Mouse (Mus musculus): ENCODE measurements at regions not wholly inside any gene's neighbourhood (a gene's known extent, or its start where the extent isn't known, plus 50 kb on each side); places are given as distances from the start of the nearest gene placed in this dataset.

DNA sequence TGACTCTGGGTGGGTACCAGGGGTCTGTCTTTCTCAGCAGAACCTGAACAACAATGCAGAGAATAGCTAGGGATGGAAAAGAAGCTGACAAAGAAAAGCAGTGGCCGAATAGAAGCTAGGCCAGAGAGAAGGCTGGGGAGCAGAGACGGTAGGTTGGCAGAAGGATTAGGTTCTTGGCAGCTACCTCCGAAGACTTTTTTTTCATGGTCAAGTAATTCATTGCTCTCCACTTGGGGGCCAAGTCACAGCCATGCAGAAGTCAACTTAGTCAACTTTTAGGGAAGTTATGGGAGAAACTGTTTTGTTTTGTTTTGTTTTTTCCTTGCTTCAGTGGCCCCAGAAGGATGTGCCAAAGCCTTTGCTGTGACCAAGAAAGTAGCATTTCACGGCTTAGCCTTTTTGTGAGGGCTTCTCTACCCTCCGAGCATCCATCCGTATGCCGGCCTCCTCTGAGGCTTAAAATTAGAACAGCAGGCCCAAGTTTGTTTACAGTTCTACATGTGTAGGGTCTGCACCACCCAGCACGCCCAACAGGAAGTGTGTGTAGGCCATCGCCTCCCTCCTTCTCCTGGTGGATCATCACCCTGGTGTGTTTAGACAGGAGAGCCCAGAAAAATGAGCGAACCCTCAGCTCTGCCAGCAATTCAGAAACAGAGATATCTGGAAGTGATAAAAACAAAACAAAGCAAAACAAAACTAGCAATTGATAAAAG, 226.2 kb downstream of the Tbx18 start:
- intact Hi-C loops (cut with DNase I) = no loop called here

DNA sequence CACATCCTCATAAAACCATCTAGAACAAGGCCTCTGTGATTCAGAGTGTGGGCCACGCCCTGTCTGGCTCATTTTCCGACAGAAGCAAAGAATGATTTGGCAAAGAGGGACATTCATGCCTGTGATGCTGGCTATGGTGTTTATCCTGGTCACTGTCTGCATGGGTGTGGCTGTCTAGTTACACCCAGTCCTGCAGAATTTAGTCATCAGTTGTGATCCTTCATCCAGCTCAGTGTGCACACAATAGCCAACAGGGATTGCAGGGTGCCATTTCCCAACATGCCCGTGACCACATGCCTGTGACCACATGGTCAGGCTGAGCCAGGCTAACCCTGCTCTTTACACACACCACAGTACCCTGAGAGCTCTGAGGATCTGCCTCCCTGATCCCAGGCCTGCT, 208.8 kb upstream of the Cep162 start:
- intact Hi-C loops (cut with DNase I) = no loop called here
- no peak for DNase-seq (ENCODE audit: low spot score in 2 of 2)

More for the DNA sequence above, 226.2 kb downstream of the Tbx18 start:
- no peak for DNase-seq (ENCODE audit: low spot score in 2 of 2)

DNA sequence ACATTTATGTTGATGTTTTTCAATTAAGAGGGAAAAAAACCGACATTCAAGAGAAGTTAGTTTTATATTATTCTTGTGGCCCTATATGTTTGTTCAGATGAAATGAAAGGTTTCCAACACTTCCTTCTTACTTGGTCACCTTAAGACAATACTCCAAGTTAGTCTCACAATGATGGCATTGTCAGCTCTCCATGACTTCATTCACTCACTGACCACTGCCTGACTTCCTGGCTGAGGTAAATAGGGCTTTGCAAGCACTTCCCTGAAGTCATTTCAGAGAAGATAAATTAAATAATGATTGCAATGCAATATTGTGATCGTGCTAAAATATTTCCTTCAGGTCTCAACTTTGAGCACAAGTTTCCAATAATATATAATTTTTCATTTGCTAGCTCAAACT, 197.9 kb upstream of the Cep162 start:
- no peak for DNase-seq (ENCODE audit: low spot score in 2 of 2)
- intact Hi-C loops (cut with DNase I) = no loop called here

DNA sequence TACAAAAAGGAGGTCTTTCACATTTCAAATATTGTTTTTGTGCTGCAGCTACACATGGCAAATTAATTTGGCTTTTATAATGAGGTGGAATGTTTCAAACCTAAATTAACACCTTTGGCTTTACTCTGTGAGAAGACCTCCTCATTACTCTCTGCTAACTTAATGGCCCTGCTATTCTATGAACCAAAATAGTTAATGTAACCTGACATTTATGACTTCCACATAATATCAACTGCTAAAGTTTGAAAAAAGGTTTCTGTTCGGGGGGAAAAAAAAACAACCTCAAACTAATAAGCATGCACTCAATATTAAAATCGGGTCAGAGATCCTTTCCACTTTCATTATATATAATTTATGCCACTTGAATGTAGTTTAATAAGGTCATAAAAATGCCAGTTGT, 197.2 kb upstream of the Cep162 start:
- intact Hi-C loops (cut with DNase I) = no loop called here
- no peak for DNase-seq (ENCODE audit: low spot score in 2 of 2)

DNA sequence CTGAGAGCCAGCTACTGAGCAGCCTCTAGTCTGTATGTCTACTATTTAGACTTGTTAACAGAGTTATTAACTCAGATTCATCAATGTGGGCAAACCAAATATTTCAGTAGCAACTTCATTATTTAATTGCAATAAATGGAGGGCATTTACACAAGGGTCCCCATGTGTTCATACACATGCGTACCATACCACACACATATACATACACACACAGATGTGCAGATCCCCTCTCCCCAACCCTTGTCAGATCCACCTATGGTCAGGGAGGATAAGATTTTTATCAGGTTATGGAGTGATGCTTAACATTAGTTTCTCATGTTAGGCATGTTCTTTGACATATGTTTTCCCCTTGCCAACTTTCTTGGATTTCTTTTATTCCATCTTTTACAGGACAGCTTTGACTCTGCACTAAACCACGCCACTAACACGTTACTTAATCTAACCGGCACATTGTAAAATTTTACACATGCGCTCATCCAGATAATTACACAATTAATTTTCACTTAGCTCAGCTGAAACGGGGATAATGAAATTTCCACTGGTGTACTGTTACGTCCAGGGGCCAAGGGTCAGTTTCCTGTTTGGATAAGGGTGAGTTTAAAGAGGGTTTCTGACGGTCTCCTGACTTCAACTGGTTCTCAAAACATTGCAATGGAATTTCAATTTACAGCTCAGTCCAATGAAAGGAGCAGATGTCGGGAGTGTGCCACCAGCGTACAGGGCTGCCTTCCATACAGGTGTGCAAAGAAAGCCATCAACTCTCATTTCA, 188.3 kb upstream of the Cep162 start:
- intact Hi-C loops (cut with DNase I) = no loop called here
- no peak for DNase-seq (ENCODE audit: low spot score in 2 of 2)

DNA sequence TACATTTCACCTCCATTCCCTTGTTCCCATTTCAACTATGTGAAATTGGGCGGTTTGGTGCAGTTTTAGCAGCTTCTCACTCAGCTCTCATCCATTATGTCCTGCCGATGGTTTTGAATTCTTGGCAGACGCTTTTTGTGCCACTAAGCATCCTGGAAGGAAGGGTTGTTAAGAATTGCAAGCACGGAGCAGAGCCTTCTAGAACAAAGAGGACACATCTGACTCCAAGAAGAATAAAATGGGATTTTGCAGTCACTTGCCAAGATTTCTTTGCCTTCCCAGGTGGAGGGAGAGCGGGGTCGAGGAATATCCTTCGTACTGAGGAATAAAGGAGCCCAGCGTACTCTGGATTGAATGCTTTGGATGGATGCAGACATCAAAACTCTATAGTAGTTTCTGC, 176.7 kb upstream of the Cep162 start:
- no peak for DNase-seq (ENCODE audit: low spot score in 2 of 2)
- intact Hi-C loops (cut with DNase I) = no loop called here

DNA sequence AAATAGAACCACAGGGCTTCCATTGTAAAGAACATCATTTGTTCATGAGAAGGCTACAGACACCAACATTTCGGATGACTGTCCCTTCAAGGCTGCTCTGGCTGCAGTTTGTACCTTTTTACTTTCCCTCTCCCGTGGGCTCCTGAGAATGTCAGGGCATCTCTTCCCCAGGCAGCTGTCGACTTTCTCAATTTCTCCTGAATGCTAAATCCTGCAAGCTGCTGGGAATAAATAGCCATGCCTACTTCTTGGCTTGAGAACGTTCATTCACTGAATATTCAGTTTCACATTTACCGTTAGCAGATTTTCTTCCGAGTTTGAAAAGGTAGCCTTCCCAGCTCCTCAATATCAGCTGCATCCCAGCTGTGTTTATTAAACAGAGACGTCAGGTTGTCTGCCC, 176.2 kb upstream of the Cep162 start:
- DNase-seq (ENCODE audit: low spot score in 2 of 2) = no peak
- intact Hi-C loops (cut with DNase I) = no loop called here

DNA sequence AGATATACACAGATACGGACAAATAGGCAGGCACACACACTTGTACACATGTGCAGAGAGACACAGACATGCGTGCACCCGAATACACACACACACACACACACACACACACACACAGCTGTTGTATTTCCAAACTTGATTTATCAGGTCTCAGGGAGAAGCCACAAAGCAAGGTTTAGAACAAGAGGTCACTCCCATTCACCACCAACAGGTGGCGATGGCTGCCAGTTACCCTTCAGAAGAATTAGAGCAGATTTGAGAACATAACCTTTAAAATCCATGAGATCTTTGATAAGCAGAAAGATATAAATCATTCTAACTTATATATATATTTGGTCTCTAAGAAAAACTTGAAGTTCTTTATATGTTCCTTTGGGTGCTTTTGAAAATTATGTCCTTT, 169.9 kb upstream of the Cep162 start:
- intact Hi-C loops (cut with DNase I) = no loop called here

DNA sequence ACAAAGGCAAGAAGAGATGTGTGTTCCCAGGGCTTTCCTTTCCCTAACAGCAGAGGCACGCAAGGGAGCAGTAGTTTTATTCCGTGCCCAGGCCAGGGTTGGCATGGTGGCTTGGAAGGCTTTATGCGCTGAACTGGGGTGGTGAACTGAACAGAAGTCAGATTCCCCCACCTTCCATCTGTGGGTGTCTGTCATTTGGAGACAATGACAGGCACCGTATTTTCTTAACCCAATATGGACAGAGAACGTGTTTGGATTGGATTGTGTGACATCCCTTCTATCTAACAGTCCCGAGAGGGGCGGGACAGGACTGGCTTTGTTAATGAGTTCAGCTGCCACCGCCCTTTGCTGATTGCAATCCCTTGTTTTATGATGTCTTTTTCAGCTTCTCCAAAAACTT, 165.8 kb upstream of the Cep162 start:
- DNase-seq (ENCODE audit: low spot score in 2 of 2) = no peak
- intact Hi-C loops (cut with DNase I) = loop anchor here (5.0 kb wide), 2 partner anchors 311 to 651 kb away; partner anchors contain the start of gene Tbx18

More for the DNA sequence above, 169.9 kb upstream of the Cep162 start:
- DNase-seq (ENCODE audit: low spot score in 2 of 2) = peak in 1 of 2 experiments; percentile 14

DNA sequence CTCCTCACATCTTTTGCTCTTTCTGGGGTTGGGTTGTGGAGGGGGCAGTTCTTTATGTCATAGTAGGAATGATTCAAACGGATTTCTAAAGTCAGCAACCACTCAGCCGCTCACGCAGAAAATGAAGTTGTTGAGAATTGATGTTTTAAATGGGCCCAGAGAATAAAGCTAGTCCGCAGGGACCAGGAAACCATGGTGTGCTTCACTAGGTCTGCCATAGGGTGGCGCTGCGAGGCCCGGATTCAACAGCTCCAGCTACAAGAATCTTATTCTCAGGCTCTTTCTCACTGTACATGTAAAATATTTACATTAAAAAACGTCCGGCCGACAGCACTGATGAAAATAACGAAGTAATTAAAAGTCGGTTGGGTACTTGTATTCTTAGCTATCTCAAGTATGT, 164.0 kb upstream of the Cep162 start:
- DNase-seq (ENCODE audit: low spot score in 2 of 2) = peak; percentile 59
- intact Hi-C loops (cut with DNase I) = loop anchor here (5.0 kb wide), 1 partner anchor 803 kb away; no protein-coding TSS in a partner anchor

DNA sequence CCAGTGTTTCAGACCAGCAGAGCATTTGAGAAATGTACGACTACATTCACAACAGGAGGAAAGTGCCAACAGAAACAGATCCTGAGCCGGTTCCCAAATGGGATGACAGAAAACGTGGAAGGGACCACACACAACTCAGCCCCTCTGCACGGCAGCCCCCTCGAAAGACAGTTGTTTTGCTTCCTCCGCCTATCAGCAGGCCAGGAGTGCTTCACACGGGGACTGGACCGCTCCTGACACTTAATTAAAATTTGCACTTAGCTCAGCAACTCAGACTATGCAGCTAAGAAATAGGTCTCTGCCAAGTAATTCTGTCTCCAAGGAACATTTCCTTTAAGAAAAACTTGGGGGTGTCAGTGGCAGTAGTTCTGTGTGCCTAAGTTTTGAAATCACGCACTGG, 157.6 kb upstream of the Cep162 start:
- intact Hi-C loops (cut with DNase I) = no loop called here
- DNase-seq (ENCODE audit: low spot score in 2 of 2) = no peak

DNA sequence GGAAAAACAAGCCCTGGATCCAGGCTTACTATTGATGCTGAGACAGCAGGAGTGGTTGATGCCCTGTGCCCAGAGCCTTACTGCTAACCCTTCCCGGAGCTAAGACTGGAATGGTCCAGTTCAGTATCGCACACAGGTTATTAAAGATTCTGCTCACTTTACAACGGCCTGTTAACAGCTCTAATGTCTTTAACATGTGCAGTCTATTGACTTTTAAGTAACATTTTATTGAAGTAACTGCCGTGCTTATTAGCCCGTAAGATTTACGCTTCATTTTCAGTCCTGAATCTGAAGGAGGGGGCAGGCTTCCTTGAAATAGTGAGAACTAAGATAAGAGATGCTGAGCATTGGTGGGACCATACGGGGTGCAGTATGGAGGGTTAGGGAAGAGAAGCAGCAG, 155.7 kb upstream of the Cep162 start:
- DNase-seq (ENCODE audit: low spot score in 2 of 2) = no peak
- intact Hi-C loops (cut with DNase I) = no loop called here

DNA sequence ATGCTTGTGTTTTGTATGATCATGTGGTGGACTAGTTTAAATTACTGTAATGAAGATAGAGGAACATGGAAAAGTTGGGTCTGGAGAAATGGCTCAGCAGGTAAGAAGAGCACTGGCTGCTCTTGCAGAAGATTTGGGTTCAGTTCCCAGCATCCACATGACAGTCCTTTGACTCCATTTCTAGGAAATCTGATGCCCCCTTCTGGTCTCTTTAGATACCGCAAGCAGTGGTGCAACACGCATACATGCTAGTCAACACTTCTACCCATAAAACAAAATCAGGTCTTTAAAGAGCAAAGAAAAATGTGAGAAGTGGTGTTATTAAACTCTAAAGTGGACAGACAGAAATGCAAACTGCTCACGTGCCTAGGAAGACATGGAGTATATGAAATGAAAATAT, 154.4 kb upstream of the Cep162 start:
- intact Hi-C loops (cut with DNase I) = no loop called here
- no peak for DNase-seq (ENCODE audit: low spot score in 2 of 2)

DNA sequence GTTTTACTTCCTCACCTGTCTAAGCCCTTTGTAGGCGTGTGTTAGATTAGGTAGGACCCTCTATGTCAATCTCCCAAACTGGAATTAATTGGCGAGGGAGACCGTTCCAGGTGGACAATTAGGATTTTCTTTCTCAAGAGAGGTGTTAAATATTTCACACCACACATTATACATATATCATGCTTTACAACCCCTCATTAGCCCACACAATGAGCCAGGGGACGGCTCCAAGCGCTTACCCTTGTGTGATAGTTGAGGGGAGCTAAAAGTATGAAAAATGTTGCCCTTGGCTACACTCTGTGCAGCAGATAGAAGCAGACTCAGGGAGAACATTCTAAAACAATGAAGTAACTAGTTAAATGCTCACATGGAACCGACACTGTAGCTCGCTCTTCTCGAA, 153.5 kb upstream of the Cep162 start:
- DNase-seq (ENCODE audit: low spot score in 2 of 2) = no peak
- intact Hi-C loops (cut with DNase I) = no loop called here

DNA sequence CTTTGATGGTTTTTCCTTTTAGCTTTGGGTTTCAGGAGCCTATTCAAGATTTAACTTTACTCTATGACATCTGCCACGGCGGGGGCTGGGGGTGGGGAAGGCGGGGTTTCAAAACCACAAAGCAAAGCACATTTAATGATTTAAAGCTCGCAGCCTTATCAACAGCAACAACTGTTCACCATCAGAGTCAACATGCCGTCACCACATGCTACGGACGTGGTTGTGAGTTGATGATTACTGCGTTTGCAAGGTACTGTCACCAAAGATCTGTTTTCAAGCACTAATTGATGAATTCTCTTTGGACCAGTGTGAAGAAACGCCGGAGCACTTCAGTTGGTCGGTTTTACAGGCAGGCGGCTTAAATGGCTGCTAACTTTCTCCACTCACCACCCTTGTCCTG, 151.1 kb upstream of the Cep162 start:
- no peak for DNase-seq (ENCODE audit: low spot score in 2 of 2)
- intact Hi-C loops (cut with DNase I) = no loop called here

DNA sequence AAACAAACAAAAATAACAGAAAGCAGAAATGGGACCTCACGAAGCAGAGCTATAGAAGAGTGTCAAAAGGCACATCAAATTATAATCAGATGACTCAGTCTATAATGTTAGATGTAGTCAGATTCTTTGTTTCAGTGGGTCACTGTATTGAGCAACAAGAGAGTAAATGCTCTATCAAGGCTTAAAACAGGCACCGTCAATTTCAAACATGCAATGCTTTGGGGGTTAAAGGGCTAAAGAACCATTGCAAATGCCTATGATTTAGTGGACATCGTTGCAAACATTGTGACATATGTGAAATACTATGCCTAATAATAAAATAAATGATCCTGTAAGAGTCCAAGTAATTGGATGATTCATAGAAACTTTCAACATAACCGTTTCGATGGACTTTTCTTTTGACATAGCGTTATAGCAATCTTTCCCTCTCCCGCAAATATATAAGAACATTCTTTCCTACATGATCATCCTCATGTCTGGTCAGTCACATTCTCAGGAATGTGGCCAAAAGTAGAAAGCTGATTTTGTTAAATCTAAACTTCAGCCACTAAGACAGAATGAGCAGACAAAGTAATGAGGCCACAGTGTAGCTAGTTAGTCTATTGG, 149.9 kb upstream of the Cep162 start:
- intact Hi-C loops (cut with DNase I) = no loop called here
- no peak for DNase-seq (ENCODE audit: low spot score in 2 of 2)

DNA sequence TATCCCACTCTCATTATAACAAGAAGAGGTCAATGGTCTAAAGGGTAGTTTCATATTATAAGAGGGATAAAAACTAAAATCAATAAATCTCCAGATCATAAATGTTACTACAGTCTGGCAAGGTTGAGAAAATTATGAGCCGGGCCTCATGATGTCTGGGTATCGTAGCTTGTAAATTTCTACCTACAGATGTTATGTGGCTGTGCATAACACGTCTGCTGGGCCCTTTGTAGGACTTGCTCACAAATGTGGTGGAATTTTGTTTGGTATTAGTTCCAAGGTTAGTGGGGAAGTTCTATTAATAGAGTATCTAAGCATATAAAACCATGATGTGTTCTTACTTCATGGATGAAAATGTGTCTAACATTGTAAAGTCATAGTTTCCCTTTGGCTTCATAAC, 146.7 kb upstream of the Cep162 start:
- intact Hi-C loops (cut with DNase I) = no loop called here
- no peak for DNase-seq (ENCODE audit: low spot score in 2 of 2)

DNA sequence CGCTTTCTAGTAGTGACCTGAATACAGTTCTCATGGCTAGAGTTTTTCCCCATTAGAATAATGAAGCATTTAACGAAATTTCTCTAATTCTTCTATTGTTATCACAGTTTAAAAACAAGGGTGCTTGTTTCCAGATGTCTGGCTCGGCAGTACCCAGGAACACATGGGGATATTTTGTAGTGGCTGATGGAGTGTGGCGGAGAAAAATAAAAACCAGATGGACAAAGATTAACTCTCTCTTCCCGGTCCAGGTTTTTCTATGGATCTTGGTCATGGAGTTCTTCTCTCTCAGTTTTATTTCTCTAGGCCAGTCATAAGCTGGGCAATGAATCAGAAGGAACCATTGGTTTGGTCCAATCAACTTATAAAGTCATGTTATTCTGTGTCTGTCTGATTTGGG, 132.2 kb upstream of the Cep162 start:
- DNase-seq (ENCODE audit: low spot score in 2 of 2) = no peak
- intact Hi-C loops (cut with DNase I) = no loop called here

DNA sequence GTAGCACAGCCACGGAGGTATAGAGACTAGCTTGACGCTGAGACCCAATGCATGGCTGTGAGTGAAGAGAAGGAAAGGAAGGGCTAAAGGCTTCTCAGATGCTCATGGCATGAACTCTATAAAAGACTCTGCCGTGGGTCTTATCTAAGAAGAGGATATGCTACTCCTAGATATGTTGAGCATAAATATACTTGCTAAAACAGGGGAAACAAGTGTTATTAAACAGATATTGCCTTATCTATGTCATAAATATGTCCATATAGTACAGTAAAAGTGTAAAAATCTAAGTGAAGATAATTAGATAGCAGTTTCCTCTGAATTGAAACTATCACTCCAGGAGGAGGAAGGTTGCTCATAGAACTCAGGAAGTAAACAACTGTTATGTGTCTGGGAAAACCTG, 128.2 kb upstream of the Cep162 start:
- DNase-seq (ENCODE audit: low spot score in 2 of 2) = no peak
- intact Hi-C loops (cut with DNase I) = no loop called here

DNA sequence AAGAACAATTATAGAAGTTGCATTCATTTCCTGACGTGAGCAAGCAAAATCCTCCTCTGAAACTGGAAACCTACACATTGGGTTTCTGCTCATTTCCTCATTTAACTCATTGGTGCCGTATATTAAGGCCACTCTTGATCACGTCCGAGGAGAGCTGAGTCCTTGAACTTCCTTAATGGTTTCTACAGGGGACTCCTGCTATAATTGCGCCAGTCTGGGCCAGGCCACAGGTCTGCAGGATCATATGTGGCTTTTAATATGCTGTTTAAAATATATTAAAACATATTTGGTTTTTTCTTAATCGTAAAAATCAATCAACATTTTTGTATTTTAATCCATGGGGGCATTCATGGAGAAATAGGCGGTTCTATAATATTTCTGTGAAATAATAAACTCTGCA, 122.6 kb upstream of the Cep162 start:
- DNase-seq (ENCODE audit: low spot score in 2 of 2) = no peak
- intact Hi-C loops (cut with DNase I) = no loop called here

DNA sequence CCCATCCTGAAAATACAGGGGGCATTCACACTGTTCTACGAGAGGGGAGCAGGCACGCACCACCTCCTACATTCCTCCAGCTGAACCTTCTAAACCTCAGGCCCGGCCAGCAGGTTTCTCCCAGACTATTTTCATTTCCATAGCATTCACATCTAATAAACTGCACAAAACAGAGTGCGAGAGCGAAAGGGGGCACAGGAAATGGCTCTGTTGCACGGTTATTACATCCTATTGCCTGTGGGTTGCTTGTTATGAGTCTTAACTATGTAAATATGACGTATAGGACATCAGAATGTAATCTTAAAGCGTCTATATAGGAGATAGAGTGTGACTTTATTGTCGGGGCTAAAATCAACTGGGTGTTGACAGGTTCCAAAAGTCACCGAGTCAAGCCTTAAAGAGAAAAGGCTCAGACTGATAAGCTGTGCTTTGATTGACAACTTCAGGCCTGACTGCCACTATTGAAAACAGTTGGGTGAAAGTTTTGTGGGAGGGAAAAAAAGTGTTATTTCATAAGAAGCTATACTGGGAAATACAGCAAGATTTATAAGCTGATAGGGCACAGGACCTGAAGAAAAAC, 121.5 kb upstream of the Cep162 start:
- intact Hi-C loops (cut with DNase I) = no loop called here
- DNase-seq (ENCODE audit: low spot score in 2 of 2) = no peak
